Mouse (Mus musculus): ENCODE results near the gene Phf8.
"Not testable (repeated sequence)": the region's sequence is repeated elsewhere in the genome, so short reads cannot be mapped to it uniquely, and the experiment has no call there.

Gene Phf8

DNA sequence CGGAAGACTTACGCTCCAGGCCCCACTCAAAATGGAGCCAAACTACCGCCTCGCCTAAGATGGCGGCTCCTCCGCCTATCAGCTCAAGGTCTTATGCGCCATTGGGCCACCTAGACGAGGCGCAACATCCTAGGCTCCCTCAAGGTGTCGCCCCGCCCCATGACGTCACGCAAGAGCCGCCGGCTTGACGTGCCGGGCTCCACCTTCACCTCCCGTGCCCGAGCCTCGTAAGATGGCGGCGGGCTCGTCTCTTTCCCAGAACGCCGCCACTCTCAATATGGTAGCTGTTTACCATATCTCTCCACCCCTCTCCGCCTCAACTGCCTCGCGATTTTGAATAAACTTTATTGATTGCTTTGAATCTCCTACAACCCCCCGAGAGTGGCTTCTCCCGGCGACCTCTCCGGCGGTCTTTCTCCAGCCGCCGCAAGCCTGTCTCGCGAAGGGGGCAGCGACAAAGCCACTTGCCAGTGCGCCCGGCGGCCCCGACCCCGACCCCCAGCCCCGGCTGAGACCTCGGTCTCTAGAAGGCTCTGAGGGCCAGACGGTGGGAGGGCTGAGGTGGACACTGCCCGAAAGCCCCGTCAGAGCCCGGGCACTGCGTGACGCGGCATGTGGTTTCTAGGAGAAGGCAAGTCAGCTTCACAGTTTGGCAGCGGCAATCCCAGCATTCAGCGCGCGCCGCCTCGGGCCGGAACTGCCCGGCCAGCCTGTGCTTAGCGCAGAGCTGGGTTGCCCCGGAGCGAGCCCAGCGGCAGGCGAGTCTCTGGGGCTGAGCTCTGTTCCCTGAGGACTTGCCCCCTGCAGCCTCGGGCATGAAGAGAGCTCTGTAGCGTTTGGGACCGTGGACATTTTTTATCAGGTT is at the start of gene Phf8:
Gene Phf8 (plus strand): TSS at position 215 of the 865 bp plus-strand sequence.
- DNase-seq, result peak; percentile 97

GRCm38 (mm10) chrX:151488128-151488527 is 32.3 kb upstream of the Phf8 start:
- no peak for DNase-seq

GRCm38 (mm10) chrX:151493269-151493668 is 27.2 kb upstream of the Phf8 start:
- not testable (repeated sequence) for DNase-seq

DNA sequence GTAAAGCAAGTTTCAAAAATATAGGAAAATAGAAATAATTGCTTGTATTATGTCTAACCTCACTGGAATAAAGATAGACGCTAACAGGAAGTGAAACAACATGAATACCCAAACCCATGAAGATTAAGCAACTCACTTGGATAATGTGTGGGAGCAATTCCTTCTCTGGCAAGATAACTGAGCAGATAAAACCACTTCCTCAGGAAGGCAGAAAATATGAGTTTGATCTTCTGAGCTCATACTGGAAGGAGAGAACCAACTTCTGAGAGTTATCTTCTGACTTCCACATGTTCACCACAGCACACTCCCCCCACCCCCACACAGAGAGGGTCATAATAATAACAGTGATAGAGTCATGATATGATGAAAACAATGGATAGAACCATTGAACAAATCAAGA is 23.9 kb upstream of the Phf8 start:
- DNase-seq, result no peak

GRCm38 (mm10) chrX:151508536-151508935 is 11.9 kb upstream of the Phf8 start:
- DNase-seq, result no peak

- DNase-seq, result no peak
Observed at GRCm38 (mm10) chrX:151509906-151510305, 10.6 kb upstream of the Phf8 start.

GRCm38 (mm10) chrX:151513066-151513465 is 7.4 kb upstream of the Phf8 start:
- no peak for DNase-seq

GRCm38 (mm10) chrX:151513694-151514093 is 6.8 kb upstream of the Phf8 start:
- DNase-seq, result no peak

GRCm38 (mm10) chrX:151518181-151518580 is 2.3 kb upstream of the Phf8 start:
- DNase-seq, result no peak

- DNase-seq, result no peak
Observed at GRCm38 (mm10) chrX:151520127-151520457, 380 bp upstream of the Phf8 start.

- DNase-seq, result peak; percentile 52
Observed at GRCm38 (mm10) chrX:151521786-151522522, 1.5 kb downstream of the Phf8 start.

GRCm38 (mm10) chrX:151553356-151553755 is 32.9 kb downstream of the Phf8 start:
- no peak for DNase-seq

DNA sequence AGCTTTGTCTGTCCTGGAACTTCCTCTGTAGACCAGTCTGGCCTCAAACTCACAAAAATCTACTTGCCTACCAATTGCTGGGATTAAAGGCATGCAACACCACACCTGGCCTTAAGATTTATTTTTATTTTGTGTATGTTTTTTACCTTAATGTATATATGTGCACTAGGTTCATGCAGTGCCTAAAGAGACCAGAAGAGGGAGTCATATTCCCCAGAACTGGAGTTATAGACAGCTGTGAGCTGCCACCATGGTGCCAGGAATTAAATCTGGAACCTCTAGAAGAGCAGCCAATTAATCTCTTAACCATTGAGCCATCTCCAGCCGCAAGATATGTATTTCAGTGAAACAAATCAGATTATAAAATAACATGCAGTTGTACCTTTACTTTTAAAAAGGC is 54.7 kb downstream of the Phf8 start:
- DNase-seq, result no peak

GRCm38 (mm10) chrX:151643386-151643785 is 122.9 kb downstream of the Phf8 start:
- DNase-seq, result no peak

- no peak for DNase-seq
Observed at GRCm38 (mm10) chrX:151653744-151654143, 133.3 kb downstream of the Phf8 start.

DNA sequence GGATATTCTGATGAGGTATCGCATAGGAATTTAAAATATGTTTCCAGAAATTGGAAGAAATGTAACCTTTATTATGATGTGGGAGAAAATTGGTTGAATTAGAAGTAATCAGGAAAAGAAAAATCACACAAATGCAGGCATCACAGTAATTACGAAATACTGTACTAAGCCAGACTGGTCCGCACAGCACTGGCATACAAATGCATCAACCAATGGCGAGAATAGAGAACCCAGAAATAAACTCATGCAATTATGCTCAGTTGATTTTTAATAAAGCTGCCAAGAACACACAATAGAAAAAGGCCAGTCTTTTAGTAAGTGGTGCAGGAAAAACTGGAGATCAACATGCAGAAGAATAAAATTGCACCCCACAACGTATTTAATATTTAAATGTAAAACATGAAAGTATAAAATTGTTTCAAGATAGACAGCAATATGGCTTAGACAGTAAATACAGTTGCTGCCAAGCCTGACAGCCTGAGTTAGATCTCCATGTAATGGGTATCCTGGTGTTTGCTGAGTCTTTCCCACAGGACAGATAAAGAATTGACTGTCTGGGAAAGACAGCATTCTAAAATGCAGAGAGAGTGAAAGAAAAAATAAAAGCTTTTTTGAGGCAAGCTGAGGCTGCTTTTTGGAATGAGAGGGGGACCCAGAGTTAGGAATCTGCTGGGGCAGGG is 154.2 kb downstream of the Phf8 start:
- DNase-seq, result no peak
